In genomic region chr19:46587823-46588508, GRCm38 (mm10) we compare ENCODE assay signal across 8 mouse cellular contexts. TPM values are rescaled to one million over a fixed set of nuclear protein-coding genes. Genes with fewer than 3 reads are reported as not detected.
DNase-seq lines count a peak whose midpoint lies in the region; ATAC-seq lines count a peak whose summit lies in the region.

No protein-coding gene starts in this region.

- H3K4me1 ChIP-seq in kidney, embryonic 15.5 days: no peaks in the 10 kb centered on the region
- no peaks in the 10 kb centered on the region for H3K4me1 ChIP-seq in kidney, embryonic 14.5 days (ENCODE audit: control insufficient read depth, insufficient read depth, low read length)

- H3K36me3 ChIP-seq in kidney, embryonic 15.5 days: peaks cover 73% of the 10 kb centered on the region
- H3K36me3 ChIP-seq in kidney, embryonic 14.5 days (ENCODE audit: control insufficient read depth, insufficient read depth, low read length): peaks cover 42% of the 10 kb centered on the region

- ATAC-seq in kidney, embryonic 15.5 days (replicated peaks; ENCODE audit: low FRiP score): no peak; the same call in 1 of the 2 replicates
- peak; percentile 78 for ATAC-seq in kidney, embryonic 14.5 days (ENCODE audit: low FRiP score, low TSS enrichment)
- ATAC-seq in monocyte, adult 5-6 weeks (replicated peaks; ENCODE audit: insufficient number of reproducible peaks, low FRiP score, low TSS enrichment, poor library complexity, severe bottlenecking): peak; percentile 84

- no peaks in the 10 kb centered on the region for H3K27me3 ChIP-seq in kidney, embryonic 15.5 days
- no peaks in the 10 kb centered on the region for H3K27me3 ChIP-seq in kidney, embryonic 14.5 days (ENCODE audit: control insufficient read depth, insufficient read depth, low read length)

- no peak overlapping the region for H3K27ac ChIP-seq in kidney, embryonic 15.5 days
- H3K27ac ChIP-seq in kidney, embryonic 14.5 days (ENCODE audit: low read depth, low read length): no peak overlapping the region

- DNase-seq in kidney, adult 11 months: peak; percentile 76
- DNase-seq in embryo, embryonic 9.5 days (ENCODE audit: extremely low spot score): peak; percentile 84
- DNase-seq in heart, adult 18-20 months: peak; percentile 82 to 94
- peak; percentile 82 for DNase-seq in liver
- peak; percentile 46 to 50 for DNase-seq in spleen, postnatal 36 days (ENCODE audit: low spot score in 2 of 2)

- H3K9ac ChIP-seq in kidney, embryonic 15.5 days: no peak overlapping the region
- H3K9ac ChIP-seq in kidney, embryonic 14.5 days (ENCODE audit: low read depth, low read length): no peak overlapping the region

- 56% methylated on average over 13 of the region's 13 CpGs for WGBS in kidney, embryonic 15.5 days
- WGBS in kidney, embryonic 14.5 days: 53% methylated on average over 13 of the region's 13 CpGs

- H3K4me2 ChIP-seq in kidney, embryonic 15.5 days: no peak overlapping the region
- H3K4me2 ChIP-seq in kidney, embryonic 14.5 days (replicated peaks; ENCODE audit: low read depth, low read length): no peak overlapping the region

- no peaks in the 10 kb centered on the region for H3K9me3 ChIP-seq in kidney, embryonic 15.5 days (replicated peaks)
- H3K9me3 ChIP-seq in kidney, embryonic 14.5 days (ENCODE audit: control insufficient read depth, low read length): no peaks in the 10 kb centered on the region

- no peak overlapping the region for H3K4me3 ChIP-seq in kidney, embryonic 15.5 days (replicated peaks)
- no peak overlapping the region for H3K4me3 ChIP-seq in kidney, embryonic 14.5 days (ENCODE audit: low read length)

RNA-seq across cellular contexts. Expression of gene Wbp1l, which starts 10.9 kb away (rescaled TPM):
- polyA plus RNA-seq in kidney, embryonic 15.5 days (2015; fragmentation: Nextera tagmentation; extraction: Ambion mirVana): 46.4 and 51.3 TPM in 2 replicates
- 10 to 100 TPM; 46.9 to 60.7 TPM for total RNA-seq in heart, adult 18-20 months (2021)
- 26.2 and 46.1 TPM in 2 replicates for polyA plus RNA-seq in kidney, embryonic 14.5 days (2014; fragmentation: Nextera tagmentation; extraction: Ambion mirVana)
- total RNA-seq in monocyte, adult 5-6 weeks (2017): 45.5 to 72.9 TPM (median 56.5 TPM) in 3 replicates

RNA-seq across cellular contexts. Expression of gene Sfxn2, which starts 14.8 kb away (rescaled TPM):
- polyA plus RNA-seq in kidney, embryonic 15.5 days (2015; fragmentation: Nextera tagmentation; extraction: Ambion mirVana): 32.9 and 33.0 TPM in 2 replicates
- total RNA-seq in heart, adult 18-20 months (2021): 1 to 10 TPM; 2.0 to 2.8 TPM
- 18.1 and 25.1 TPM in 2 replicates for polyA plus RNA-seq in kidney, embryonic 14.5 days (2014; fragmentation: Nextera tagmentation; extraction: Ambion mirVana)
- 8.9 to 11.1 TPM (median 10.2 TPM) in 3 replicates for total RNA-seq in monocyte, adult 5-6 weeks (2017)

RNA-seq across cellular contexts. Expression of gene Arl3, which starts 15.0 kb away (rescaled TPM):
- 143 and 145 TPM in 2 replicates for polyA plus RNA-seq in kidney, embryonic 15.5 days (2015; fragmentation: Nextera tagmentation; extraction: Ambion mirVana)
- total RNA-seq in heart, adult 18-20 months (2021): 10 to 100 TPM; 34.6 to 38.1 TPM
- polyA plus RNA-seq in kidney, embryonic 14.5 days (2014; fragmentation: Nextera tagmentation; extraction: Ambion mirVana): 98.3 and 182 TPM in 2 replicates
- total RNA-seq in monocyte, adult 5-6 weeks (2017): 7.1 to 26.2 TPM (median 18.2 TPM) in 3 replicates
